Mouse (Mus musculus) liver, embryonic 14.5 days (tissue): Measurements from ENCODE around the gene Gadd45gip1.

Experiments
- CTCF ChIP-seq: IDR thresholded peaks from 2 replicates; pipeline ENCODE4 v1.5.1; 2016; ENCODE audit warnings: antibody characterized with exemption, low read depth, control low read depth
- EP300 ChIP-seq: IDR thresholded peaks from 2 replicates; pipeline ENCODE4 v1.6.1; 2016; ENCODE audit warnings: antibody characterized with exemption, low read depth

DNA sequence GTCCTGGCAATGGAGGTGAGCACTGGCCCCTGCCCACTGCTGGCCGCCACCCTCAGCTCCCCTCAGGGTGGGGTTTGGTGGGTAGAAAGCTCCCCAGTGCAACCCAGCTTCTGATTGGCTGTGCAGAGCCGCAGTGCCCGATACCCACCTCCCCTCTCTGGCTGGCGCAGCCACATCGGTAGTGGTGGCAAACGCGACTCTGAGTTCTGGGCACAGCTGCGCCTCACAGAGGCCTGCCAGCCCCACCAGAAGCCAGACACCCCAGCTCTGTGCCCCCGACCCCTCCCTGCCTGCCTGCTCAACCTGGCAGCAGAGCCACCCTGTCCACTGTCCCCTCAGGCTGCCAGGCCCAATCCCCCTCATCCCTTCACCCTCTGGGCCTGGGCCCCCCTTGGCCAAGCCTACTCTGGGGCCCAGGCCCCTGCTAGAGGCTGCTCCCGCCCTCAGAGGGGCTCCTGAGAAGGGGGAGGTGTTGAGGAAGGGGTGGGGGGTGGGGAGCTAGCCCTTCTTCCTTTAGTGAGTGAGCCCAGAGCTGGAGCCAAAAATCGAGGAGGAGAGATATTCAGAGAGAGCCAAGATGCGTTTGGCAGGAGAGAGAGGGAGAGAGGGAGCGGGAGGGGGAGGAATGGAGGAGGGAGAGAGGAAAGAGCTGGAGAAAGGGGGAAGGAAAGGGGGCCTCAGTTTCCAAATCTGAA, 37.4 kb upstream of the Gadd45gip1 start:
- TF ChIP-seq CTCF (no peak), EP300 (no peak)
